Mouse (Mus musculus): ENCODE measurements around the gene Hpdl. TPM values are rescaled to one million over a fixed set of nuclear protein-coding genes. Genes with fewer than 3 reads are reported as not detected.
A peak's percentile ranks its signal among the peaks of the same experiment; 100 is the strongest.

Hpdl gene
- polyA plus RNA-seq, 1 experiment: 3.9 TPM

DNA sequence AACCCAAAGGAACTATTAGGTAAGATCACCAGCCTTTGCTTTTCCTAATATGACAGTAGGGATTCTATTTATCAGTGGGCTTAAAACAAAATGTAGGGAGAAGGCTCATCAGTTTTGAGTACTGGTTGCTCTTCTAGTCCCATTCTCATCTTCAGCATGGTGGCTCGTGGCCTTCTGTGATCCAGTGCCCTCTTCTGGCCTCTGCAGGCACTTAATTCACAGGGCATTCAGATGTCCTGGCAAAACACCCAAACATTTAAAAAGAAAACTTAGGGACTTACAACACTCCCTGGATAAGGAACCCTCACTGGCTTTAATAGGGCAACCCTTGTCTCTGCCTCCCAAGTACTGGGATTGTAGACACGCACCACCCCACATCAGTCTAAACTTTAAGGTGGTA lies 27.2 kb downstream of the Hpdl start:
- no peak overlapping the region for H3K27ac ChIP-seq (ENCODE audit: insufficient read depth, low read length)
- TF ChIP-seq CTCF (IDR thresholded peaks at IDR 0.05; ENCODE audit: low read depth, low read length) (peak; percentile 24), EP300 (IDR thresholded peaks at IDR 0.05; ENCODE audit: insufficient read depth, low read depth, low read length) (no peak)
- no peak overlapping the region for H3K4me3 ChIP-seq (ENCODE audit: low read depth, low read length)
- H3K9ac ChIP-seq (ENCODE audit: low read depth, poor library complexity, severe bottlenecking): no peak overlapping the region
- H3K9me3 ChIP-seq (replicated peaks; ENCODE audit: control insufficient read depth, insufficient read depth, low read length, poor library complexity, severe bottlenecking): no peaks in the 10 kb centered on the region
- no peaks in the 10 kb centered on the region for H3K4me1 ChIP-seq (ENCODE audit: control insufficient read depth, insufficient read depth, low read length)
- no peaks in the 10 kb centered on the region for H3K27me3 ChIP-seq (ENCODE audit: control insufficient read depth, insufficient read depth, low read length, poor library complexity, severe bottlenecking)
- H3K36me3 ChIP-seq (ENCODE audit: control insufficient read depth, insufficient read depth, low read length, poor library complexity, severe bottlenecking): peaks cover 4% of the 10 kb centered on the region

DNA sequence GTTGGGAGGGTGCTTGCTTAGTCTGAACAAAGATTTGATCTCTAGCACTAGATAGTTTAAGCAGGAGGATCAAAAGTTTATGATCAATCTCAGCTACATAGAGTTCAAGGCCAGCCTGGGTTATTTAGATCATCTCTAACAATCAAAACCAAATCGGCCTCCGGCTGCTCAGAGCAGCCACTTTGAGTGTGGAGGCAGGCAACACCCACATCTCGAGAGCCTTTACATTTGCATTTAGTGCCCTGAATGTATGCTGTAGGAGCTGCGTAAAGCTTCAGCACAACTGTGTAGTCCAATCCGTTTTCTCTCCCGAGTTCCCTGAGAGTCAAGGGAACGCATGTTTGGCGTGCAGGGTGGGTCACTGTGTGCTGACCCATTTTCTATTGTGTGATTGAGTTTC lies 29.1 kb downstream of the Hpdl start:
- Histone ChIP-seq H3K9ac (ENCODE audit: low read depth, poor library complexity, severe bottlenecking) (no peak overlapping the region), H3K9me3 (replicated peaks; ENCODE audit: control insufficient read depth, insufficient read depth, low read length, poor library complexity, severe bottlenecking) (no peaks in the 10 kb centered on the region), H3K4me1 (ENCODE audit: control insufficient read depth, insufficient read depth, low read length) (no peaks in the 10 kb centered on the region), H3K4me3 (ENCODE audit: low read depth, low read length) (no peak overlapping the region), H3K36me3 (ENCODE audit: control insufficient read depth, insufficient read depth, low read length, poor library complexity, severe bottlenecking) (peaks cover 4% of the 10 kb centered on the region), H3K27ac (ENCODE audit: insufficient read depth, low read length) (no peak overlapping the region), H3K27me3 (ENCODE audit: control insufficient read depth, insufficient read depth, low read length, poor library complexity, severe bottlenecking) (no peaks in the 10 kb centered on the region)
- no peak for TF ChIP-seq CTCF (IDR thresholded peaks at IDR 0.05; ENCODE audit: low read depth, low read length)
- no peak for TF ChIP-seq POLR2A (IDR thresholded peaks at IDR 0.05; ENCODE audit: insufficient read depth, low read length)

DNA sequence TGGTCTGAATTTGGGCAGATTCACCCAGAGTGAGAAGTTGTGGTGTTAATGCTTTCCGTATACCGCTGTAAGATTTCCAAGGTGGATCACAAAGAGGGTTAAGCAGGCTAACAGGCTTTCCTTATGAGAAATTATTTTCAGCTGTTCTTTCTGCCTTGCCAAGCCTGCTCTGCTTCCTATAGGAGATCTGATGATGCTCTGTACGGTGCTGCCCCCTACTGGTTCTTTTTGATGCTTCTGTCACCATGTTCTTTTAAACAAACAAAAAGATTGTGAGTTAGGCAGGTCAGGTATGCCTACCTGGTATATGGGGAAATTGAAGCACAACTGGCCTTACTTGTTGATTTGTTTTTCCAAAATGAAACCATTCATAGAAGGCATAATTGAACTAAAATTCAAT lies 32.6 kb downstream of the Hpdl start:
- Histone ChIP-seq H3K9me3 (replicated peaks; ENCODE audit: control insufficient read depth, insufficient read depth, low read length, poor library complexity, severe bottlenecking) (no peaks in the 10 kb centered on the region), H3K27me3 (ENCODE audit: control insufficient read depth, insufficient read depth, low read length, poor library complexity, severe bottlenecking) (no peaks in the 10 kb centered on the region), H3K36me3 (ENCODE audit: control insufficient read depth, insufficient read depth, low read length, poor library complexity, severe bottlenecking) (peaks cover 4% of the 10 kb centered on the region), H3K27ac (ENCODE audit: insufficient read depth, low read length) (no peak overlapping the region), H3K9ac (ENCODE audit: low read depth, poor library complexity, severe bottlenecking) (no peak overlapping the region), H3K4me1 (ENCODE audit: control insufficient read depth, insufficient read depth, low read length) (no peaks in the 10 kb centered on the region), H3K4me3 (ENCODE audit: low read depth, low read length) (no peak overlapping the region)
- TF ChIP-seq EP300 (IDR thresholded peaks at IDR 0.05; ENCODE audit: insufficient read depth, low read depth, low read length) (no peak), CTCF (IDR thresholded peaks at IDR 0.05; ENCODE audit: low read depth, low read length) (peak; percentile 7)

DNA sequence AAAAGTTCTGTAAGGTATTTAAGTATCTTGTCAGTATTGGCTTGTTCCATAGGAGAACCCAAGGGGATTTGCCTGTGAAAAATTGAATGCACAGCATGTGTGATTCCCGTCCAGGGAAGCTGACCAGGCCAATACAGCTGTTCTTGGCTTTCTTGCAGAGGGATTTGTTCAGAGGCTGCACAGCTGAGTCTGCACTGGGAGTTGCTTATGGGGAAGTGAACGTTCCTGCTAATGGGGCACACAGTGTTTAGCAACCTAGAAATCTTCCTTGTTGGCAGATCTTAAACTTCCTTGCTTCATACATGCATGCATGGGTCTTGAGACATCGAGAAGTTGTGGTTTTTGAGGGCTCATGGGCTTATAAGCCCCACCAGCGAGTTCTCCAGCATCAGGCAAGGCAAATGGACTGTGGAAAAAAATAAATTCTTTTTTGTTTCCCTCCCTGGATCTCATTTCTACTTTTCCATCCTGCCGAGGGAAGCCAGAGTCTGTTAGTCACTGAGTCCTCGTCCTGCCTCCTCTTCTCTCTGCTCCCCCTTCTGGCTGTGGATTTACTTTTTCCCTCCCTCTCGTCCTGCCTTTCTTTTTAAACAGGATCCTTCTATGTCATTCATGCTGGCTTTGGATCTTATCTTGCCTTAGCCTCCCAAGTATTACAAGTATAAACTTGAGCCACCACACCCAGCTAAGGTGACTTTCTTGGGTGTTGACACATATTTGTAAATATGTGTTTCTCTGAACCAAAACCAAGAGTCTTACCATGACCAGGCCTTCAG lies 33.3 kb downstream of the Hpdl start:
- no peak overlapping the region for H3K4me3 ChIP-seq (ENCODE audit: low read depth, low read length)
- no peak overlapping the region for H3K9ac ChIP-seq (ENCODE audit: low read depth, poor library complexity, severe bottlenecking)
- no peak overlapping the region for H3K27ac ChIP-seq (ENCODE audit: insufficient read depth, low read length)
- H3K9me3 ChIP-seq (replicated peaks; ENCODE audit: control insufficient read depth, insufficient read depth, low read length, poor library complexity, severe bottlenecking): no peaks in the 10 kb centered on the region
- no peaks in the 10 kb centered on the region for H3K4me1 ChIP-seq (ENCODE audit: control insufficient read depth, insufficient read depth, low read length)
- no peaks in the 10 kb centered on the region for H3K27me3 ChIP-seq (ENCODE audit: control insufficient read depth, insufficient read depth, low read length, poor library complexity, severe bottlenecking)
- peak; percentile 17 for TF ChIP-seq CTCF (IDR thresholded peaks at IDR 0.05; ENCODE audit: low read depth, low read length)
- no peak for TF ChIP-seq EP300 (IDR thresholded peaks at IDR 0.05; ENCODE audit: insufficient read depth, low read depth, low read length)
- no peak for TF ChIP-seq POLR2A (IDR thresholded peaks at IDR 0.05; ENCODE audit: insufficient read depth, low read length)
- H3K36me3 ChIP-seq (ENCODE audit: control insufficient read depth, insufficient read depth, low read length, poor library complexity, severe bottlenecking): peaks cover 2% of the 10 kb centered on the region; the same call in 1 of the 2 replicates

DNA sequence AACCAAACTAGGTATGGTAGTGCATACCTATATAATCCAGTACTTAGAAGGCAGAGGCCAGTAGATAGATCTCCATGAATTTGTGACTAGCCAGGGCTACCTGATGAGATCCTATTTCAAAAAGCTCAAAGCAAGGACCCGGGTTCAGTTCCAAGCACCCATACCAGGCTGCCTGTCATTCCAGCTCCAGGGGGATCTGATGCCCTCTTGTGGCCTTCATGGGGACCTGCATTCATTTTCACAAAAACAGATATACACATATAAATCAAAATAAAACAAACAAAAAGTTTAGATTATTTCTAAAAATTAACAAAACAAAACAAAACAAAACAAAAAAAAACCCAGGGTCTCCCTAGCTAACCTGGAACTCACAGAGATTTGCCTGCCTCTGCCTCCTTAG lies 34.9 kb downstream of the Hpdl start:
- Histone ChIP-seq H3K36me3 (ENCODE audit: control insufficient read depth, insufficient read depth, low read length, poor library complexity, severe bottlenecking) (no peaks in the 10 kb centered on the region), H3K4me3 (ENCODE audit: low read depth, low read length) (no peak overlapping the region), H3K9ac (ENCODE audit: low read depth, poor library complexity, severe bottlenecking) (no peak overlapping the region), H3K4me1 (ENCODE audit: control insufficient read depth, insufficient read depth, low read length) (no peaks in the 10 kb centered on the region), H3K27me3 (ENCODE audit: control insufficient read depth, insufficient read depth, low read length, poor library complexity, severe bottlenecking) (no peaks in the 10 kb centered on the region), H3K9me3 (replicated peaks; ENCODE audit: control insufficient read depth, insufficient read depth, low read length, poor library complexity, severe bottlenecking) (no peaks in the 10 kb centered on the region), H3K27ac (ENCODE audit: insufficient read depth, low read length) (no peak overlapping the region)
- TF ChIP-seq CTCF (IDR thresholded peaks at IDR 0.05; ENCODE audit: low read depth, low read length): peak; percentile 48
- no peak for TF ChIP-seq POLR2A (IDR thresholded peaks at IDR 0.05; ENCODE audit: insufficient read depth, low read length)

DNA sequence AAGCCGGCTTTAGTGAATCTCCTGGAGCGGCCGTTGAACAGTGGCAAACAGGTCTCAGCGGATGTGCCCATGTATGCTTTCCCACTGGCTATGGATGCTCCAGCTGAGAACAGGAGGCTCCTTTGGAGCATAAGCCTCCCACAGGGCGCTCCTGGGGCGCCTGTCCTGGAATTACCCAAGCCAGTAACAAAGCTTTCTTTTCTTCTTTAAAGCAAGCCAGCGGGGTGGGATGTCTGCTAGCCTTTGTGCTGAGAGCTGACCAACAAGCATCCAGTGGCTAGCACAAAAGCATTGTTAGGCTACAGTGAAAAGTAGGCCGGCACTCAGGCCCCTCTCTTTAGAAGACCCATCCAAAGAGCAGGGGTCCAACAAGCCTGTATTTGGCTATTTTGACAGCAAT lies 39.3 kb downstream of the Hpdl start:
- Histone ChIP-seq H3K27ac (ENCODE audit: insufficient read depth, low read length) (peak overlapping the region; percentile 95), H3K27me3 (ENCODE audit: control insufficient read depth, insufficient read depth, low read length, poor library complexity, severe bottlenecking) (no peaks in the 10 kb centered on the region), H3K36me3 (ENCODE audit: control insufficient read depth, insufficient read depth, low read length, poor library complexity, severe bottlenecking) (no peaks in the 10 kb centered on the region), H3K4me3 (ENCODE audit: low read depth, low read length) (no peak overlapping the region), H3K9me3 (replicated peaks; ENCODE audit: control insufficient read depth, insufficient read depth, low read length, poor library complexity, severe bottlenecking) (no peaks in the 10 kb centered on the region), H3K4me1 (ENCODE audit: control insufficient read depth, insufficient read depth, low read length) (peaks cover 7% of the 10 kb centered on the region), H3K9ac (ENCODE audit: low read depth, poor library complexity, severe bottlenecking) (no peak overlapping the region)
- peak; percentile 79 for TF ChIP-seq EP300 (IDR thresholded peaks at IDR 0.05; ENCODE audit: insufficient read depth, low read depth, low read length)
- no peak for TF ChIP-seq POLR2A (IDR thresholded peaks at IDR 0.05; ENCODE audit: insufficient read depth, low read length)
- TF ChIP-seq CTCF (IDR thresholded peaks at IDR 0.05; ENCODE audit: low read depth, low read length): no peak
